Mouse (Mus musculus): ENCODE measurements around the gene Flad1.

Gene Flad1

GRCm38 (mm10) chr3:89396654-89397005, 15.0 kb downstream of the Flad1 start:
- no peak for DNase-seq (ENCODE audit: extremely low spot score, low spot score)

- DNase-seq (ENCODE audit: extremely low spot score, low spot score): peak; percentile 75
These were observed 15.6 kb downstream of the Flad1 start for GRCm38 (mm10) chr3:89395806-89396653.

- DNase-seq (ENCODE audit: extremely low spot score, low spot score): no peak
These were observed 16.3 kb downstream of the Flad1 start for GRCm38 (mm10) chr3:89395419-89395805.

- peak; percentile 76 for DNase-seq (ENCODE audit: extremely low spot score, low spot score)
These were observed 16.8 kb downstream of the Flad1 start for GRCm38 (mm10) chr3:89394894-89395256.

- DNase-seq (ENCODE audit: extremely low spot score, low spot score): peak; percentile 84
These were observed 17.4 kb downstream of the Flad1 start, which contains the start of gene Zbtb7b for GRCm38 (mm10) chr3:89394006-89394893. Zbtb7b (minus strand) TSS chr3:89394776.

- peak; percentile 95 for DNase-seq (ENCODE audit: extremely low spot score, low spot score)
These were observed 18.1 kb downstream of the Flad1 start for GRCm38 (mm10) chr3:89393605-89394004.

- DNase-seq (ENCODE audit: extremely low spot score, low spot score): peak; percentile 46
These were observed 18.8 kb downstream of the Flad1 start for GRCm38 (mm10) chr3:89392871-89393311.

- peak; percentile 63 for DNase-seq (ENCODE audit: extremely low spot score, low spot score)
These were observed 19.8 kb downstream of the Flad1 start for GRCm38 (mm10) chr3:89391663-89392511.

GRCm38 (mm10) chr3:89390699-89391662, 20.7 kb downstream of the Flad1 start:
- DNase-seq (ENCODE audit: extremely low spot score, low spot score): no peak

- no peak for DNase-seq (ENCODE audit: extremely low spot score, low spot score)
These were observed 21.6 kb downstream of the Flad1 start for GRCm38 (mm10) chr3:89390111-89390515.

GRCm38 (mm10) chr3:89388901-89389740, 22.5 kb downstream of the Flad1 start:
- DNase-seq (ENCODE audit: extremely low spot score, low spot score): no peak

- no peak for DNase-seq (ENCODE audit: extremely low spot score, low spot score)
These were observed 23.4 kb downstream of the Flad1 start for GRCm38 (mm10) chr3:89388134-89388881.

GRCm38 (mm10) chr3:89387632-89388031, 24.0 kb downstream of the Flad1 start:
- DNase-seq (ENCODE audit: extremely low spot score, low spot score): no peak

- no peak for DNase-seq (ENCODE audit: extremely low spot score, low spot score)
These were observed 24.9 kb downstream of the Flad1 start for GRCm38 (mm10) chr3:89386438-89387420.

- no peak for DNase-seq (ENCODE audit: extremely low spot score, low spot score)
These were observed 26.2 kb downstream of the Flad1 start for GRCm38 (mm10) chr3:89385451-89385850.

GRCm38 (mm10) chr3:89384331-89385076, 27.2 kb downstream of the Flad1 start:
- DNase-seq (ENCODE audit: extremely low spot score, low spot score): no peak

Data from neural tube, embryonic 10.5 days (tissue).